Mouse (Mus musculus) heart, postnatal 14 days (tissue): ENCODE measurements around the gene Supt5. TPM values are rescaled to one million over a fixed set of nuclear protein-coding genes. Genes with fewer than 3 reads are reported as not detected.
"Not testable (repeated sequence)": the region's sequence is repeated elsewhere in the genome, so short reads cannot be mapped to it uniquely, and the experiment has no call there.

Source experiments
- DNase-seq, 2 experiments: peaks; one replicate each; pipeline ENCODE4 v3.0.0; 2021 to 2022
- intact Hi-C: fragments of 180-260 bp; cut with DNase I; formaldehyde crosslinking; loops from one replicate; pipeline ENCODE4 v1.15.1; 2025
- long read RNA-seq, 2 experiments: library from polyadenylated mRNA; stranded (forward); transcript quantifications; one replicate each; pipeline ENCODE4 v2.0.0; 2021
- total RNA-seq, 2 experiments: library from RNA; stranded (reverse); gene quantifications; 2 replicates each; pipeline ENCODE4 v1.2.3; 2021

Gene Supt5
- 10 to 100 TPM; 55.6 to 58.4 TPM for total RNA-seq
- long read RNA-seq, experiment 1, partial matches to known transcripts: 23 of 25 reads
- long read RNA-seq, experiment 1, other reads (novel, unspliced or antisense): 2 of 25 reads
- long read RNA-seq, experiment 2, partial matches to known transcripts: 18 of 22 reads
- long read RNA-seq, experiment 2, other reads (novel, unspliced or antisense): 4 of 22 reads

DNA sequence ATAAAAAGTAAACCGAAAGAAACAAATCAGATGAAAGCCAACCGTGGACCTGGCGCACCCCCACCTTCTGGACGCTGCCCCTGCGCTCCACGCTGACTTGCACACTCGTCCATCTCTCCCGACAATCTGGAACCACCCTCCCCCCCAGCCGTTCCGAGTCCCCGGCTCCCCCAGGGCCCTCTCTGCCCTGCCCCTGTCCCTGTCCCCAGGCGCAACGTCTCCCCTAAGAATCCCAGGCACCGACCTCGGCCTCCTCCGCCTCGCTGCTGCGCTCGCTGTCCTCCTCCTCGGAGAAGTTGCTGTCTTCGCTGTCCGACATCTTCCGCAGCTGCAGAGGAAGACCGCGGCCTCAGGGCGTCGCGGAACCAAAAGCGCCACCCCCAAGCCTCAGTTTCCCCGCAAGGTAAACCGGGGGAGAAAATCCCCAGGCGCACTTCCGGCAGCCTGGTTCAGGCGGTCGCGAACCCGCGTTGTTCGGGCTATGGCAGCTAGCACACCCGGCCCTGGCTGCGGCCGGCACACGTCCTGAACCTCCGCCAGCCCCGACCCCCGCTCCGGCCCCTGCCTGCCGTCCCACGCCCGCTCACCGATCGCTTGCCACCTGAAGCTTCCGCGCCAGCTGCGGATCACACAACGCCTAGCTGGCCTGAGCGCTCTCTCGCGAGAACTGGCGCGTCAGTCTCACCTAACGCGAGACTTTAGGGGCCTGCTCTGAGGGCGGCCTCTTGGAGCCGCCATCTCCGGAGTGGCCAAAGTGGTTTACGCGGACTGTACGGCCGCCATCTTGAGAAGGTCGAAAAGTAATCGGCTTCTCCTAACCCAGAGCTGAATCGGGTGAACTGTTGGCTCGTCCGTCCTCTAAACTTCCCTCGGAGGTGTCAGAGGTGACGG lies at the start of gene Supt5:
Gene Supt5, minus strand, starts transcription at position 639 of the 891 bp plus-strand sequence.
- intact Hi-C loops: loop anchor here (5.0 kb wide), 1 partner anchor 61 kb away; the partner anchor contains the start of gene Eid2b

GRCm38 (mm10) chr7:28387384-28387783 lies 48.8 kb upstream of the Supt5 start:
- DNase-seq, intact Hi-C loops: not testable (repeated sequence)

More for the DNA sequence above, at the start of gene Supt5:
- peak; percentile 97 to 98 for DNase-seq

GRCm38 (mm10) chr7:28386877-28387276 lies 48.3 kb upstream of the Supt5 start:
- intact Hi-C loops: loop anchor here (1.0 kb wide), 1 partner anchor 14 kb away; no protein-coding TSS in a partner anchor
- not testable (repeated sequence) for DNase-seq

- peak; percentile 90 to 91 for DNase-seq
- intact Hi-C loops: loop anchor here (1.0 kb wide), 1 partner anchor 13 kb away; no protein-coding TSS in a partner anchor
These were observed 47.9 kb upstream of the Supt5 start for GRCm38 (mm10) chr7:28386462-28386861.

GRCm38 (mm10) chr7:28386007-28386406 lies 47.5 kb upstream of the Supt5 start:
- DNase-seq: peak in 1 of 2 experiments; percentile 50
- intact Hi-C loops: loop anchor here (1.0 kb wide), 1 partner anchor 13 kb away; no protein-coding TSS in a partner anchor

GRCm38 (mm10) chr7:28385196-28385595 lies 46.6 kb upstream of the Supt5 start:
- DNase-seq: no peak
- intact Hi-C loops: no loop called here

DNA sequence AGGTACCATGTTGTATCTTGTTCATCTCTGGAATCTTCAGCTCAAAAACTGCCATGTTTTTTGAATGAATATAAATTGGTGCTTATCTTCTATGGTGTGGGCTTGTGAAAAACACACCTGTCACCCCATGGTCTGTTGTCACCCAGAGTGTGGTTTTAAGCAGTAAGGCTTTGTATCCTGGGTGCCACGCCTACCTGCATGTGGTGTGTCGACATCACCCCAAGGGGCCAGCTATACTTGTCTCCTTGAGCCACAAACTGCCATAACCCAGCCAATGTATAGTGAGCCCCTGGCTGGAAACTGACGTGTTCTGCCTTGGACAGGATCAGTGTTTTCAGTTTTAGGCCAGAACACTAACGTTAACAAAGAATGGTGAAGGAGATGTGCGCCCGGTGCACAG lies 45.6 kb upstream of the Supt5 start:
- no peak for DNase-seq
- intact Hi-C loops: no loop called here

GRCm38 (mm10) chr7:28383606-28384005 lies 45.1 kb upstream of the Supt5 start:
- DNase-seq: no peak
- intact Hi-C loops: no loop called here

- peak in 1 of 2 experiments; percentile 53 for DNase-seq
- intact Hi-C loops: no loop called here
These were observed 44.4 kb upstream of the Supt5 start for GRCm38 (mm10) chr7:28382981-28383396.

DNA sequence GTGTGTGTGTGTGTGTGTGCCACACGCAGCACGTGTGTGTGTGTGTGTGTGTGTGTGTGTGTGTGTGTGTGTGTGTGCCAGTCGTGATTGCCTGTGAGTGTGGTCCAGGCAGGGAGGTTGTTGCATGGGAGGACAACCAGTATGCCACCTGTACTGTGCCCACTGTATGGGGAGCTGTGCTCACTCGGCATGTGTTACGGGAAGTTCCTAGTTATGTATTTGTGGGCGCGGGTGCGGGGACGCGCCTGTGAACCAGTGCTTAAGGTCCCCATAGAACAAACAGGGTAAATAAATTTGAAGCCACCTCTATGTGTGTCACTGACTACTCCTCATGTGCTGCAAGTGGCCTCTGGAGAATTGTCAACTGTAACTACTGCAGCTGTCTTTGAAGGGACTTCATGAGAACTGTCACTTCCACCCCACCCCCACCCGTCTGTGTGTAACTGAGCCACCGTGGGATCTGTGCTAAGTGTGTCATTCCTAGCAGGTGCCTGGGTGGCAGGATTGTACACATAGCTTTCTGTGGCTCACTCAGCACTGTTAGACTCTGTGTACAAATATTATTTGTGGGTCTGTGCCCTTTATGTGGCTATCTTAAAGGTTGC lies 43.9 kb upstream of the Supt5 start:
- no peak for DNase-seq
- intact Hi-C loops: no loop called here

DNA sequence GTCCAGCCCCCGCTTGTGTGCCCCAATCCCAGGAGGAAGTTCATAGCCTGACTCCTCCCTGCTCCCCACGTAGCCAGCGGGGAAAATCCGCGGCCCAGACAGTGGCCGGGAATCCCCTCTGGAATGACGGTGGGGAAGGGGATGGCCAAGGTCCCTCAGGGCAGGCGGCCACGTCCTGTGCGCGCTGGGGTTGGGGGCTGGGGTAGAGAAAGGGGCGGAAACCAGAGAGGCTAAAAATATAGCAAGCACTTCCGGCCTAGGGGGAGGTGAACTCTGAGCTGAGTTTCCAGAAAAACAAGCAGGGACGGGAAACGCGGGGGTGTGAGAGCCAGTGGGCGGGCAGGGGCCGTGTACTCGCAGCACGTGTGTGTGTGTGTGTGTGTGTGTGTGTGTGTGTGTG lies 43.4 kb upstream of the Supt5 start:
- intact Hi-C loops: no loop called here
- DNase-seq: peak; percentile 86 to 89

DNA sequence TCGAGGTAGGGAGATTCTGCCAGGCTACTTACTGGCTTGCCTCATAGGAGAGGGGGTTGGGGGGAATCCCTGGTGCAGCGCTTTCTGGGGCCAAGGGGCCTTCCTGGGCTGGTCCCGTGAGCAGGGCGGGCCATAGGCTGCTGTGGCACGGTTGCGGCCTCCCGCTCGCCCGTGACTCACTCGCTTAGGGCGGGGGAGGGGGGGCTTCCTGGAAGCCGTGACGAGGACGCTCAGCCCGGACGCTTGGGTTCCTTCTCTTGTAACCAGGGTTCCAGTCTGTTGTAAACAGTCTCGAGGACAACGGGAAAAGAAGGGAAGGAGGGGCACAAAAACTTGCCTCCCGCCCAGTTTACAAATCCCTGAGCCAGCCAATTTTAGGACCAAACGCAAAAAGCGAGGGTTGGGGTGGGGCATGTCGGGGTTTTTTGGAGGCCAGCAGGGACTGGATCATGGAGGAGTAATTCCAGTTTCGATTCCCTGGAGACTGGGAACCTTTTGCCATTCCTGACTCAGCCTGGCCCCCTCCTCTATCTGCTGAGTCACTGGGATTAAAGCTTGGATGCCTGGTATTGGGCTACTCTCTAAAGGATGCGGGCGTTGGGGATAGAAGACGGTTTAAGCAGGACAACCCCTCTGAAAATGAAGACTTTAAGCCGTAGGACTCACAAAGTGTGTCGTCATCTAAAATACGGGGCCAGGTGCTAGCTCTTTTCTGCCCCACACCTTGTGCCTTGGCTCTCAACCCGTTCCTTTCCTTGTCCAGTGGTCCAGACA lies 42.7 kb upstream of the Supt5 start:
- DNase-seq: peak; percentile 85
- intact Hi-C loops: no loop called here

- intact Hi-C loops: no loop called here
- DNase-seq: no peak
These were observed 41.9 kb upstream of the Supt5 start, which contains the start of gene Zfp36 for GRCm38 (mm10) chr7:28380237-28381016. Gene Zfp36 (minus strand): TSS chr7:28380253.

GRCm38 (mm10) chr7:28378769-28379651 lies 40.5 kb upstream of the Supt5 start:
- DNase-seq: peak; percentile 98
- intact Hi-C loops: no loop called here

DNA sequence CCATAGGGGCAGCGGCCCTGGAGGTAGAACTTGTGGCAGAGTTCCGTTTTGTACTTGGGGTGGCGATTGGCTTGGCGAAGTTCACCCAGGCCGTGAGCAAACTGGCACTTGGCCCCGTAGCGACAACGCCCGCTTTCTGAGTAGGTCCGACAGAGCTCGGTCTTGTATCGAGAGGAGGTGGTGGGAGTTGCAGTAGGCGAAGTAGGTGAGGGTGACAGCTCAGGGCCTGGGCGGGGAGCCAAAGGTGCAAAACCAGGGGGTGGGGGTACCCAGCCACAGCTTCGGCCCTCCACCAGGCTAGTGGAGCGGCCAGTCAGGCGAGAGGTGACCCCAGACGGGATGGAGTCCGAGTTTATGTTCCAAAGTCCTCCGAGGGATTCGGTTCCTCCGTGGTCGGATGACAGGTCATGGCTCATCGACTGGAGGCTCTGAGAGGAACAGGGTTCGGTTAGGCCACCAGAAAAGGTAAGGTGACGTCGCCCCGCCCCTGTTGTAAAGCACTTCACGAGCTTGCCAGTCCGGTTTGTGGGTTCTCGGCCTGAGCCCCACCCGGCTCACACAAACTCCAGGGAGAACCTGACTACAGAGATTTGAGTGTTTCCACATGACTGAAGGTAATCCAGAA lies 39.6 kb upstream of the Supt5 start:
- peak; percentile 67 to 71 for DNase-seq
- intact Hi-C loops: no loop called here

- peak in 1 of 2 experiments; percentile 51 for DNase-seq
- intact Hi-C loops: no loop called here
These were observed 38.9 kb upstream of the Supt5 start for GRCm38 (mm10) chr7:28377190-28378065.
